Mouse (Mus musculus): ENCODE measurements around the gene Bst1.

Gene Bst1

GRCm38 (mm10) chr5:43814536-43814935, 4.1 kb upstream of the Bst1 start:
- no peak for DNase-seq (ENCODE audit: low spot score)

DNA sequence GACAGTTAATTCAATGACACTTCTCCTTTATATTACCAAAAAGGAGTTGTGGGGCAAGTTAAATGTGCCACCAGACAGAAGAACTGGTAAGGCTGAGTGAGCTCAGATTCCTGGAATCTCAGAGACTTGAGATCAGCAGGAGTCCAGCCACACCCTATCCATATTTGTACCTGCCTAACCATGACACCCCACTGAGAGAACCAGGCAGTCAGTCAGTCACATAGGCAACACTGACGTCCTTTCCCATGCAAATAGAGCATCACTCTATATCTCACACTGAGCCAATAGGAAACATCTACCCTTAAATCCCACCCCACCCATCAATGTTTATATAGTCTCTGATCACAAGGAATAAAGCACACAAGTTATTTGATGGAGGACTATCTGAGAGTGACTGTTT, 2.9 kb upstream of the Bst1 start:
- no peak for DNase-seq (ENCODE audit: low spot score)

DNA sequence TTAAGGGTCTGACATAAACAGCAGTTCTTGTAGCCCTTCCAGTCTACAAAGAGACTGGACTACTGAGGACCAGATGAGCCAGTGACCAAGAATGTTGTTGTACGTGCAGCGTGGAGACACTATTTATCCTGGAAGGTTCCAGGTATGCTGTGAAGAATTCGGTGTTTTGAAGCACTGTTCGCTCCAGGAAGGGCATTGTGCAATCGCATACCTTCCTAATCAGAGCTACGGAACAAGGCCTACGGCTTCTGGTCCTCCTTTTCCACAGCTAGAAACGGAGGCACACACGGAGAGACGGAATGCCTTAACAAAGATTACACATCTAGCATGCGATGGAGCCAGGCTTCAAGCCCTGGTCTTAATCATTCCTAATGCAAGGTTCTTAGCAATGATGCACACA, 2.1 kb downstream of the Bst1 start:
- DNase-seq (ENCODE audit: low spot score) = no peak

DNA sequence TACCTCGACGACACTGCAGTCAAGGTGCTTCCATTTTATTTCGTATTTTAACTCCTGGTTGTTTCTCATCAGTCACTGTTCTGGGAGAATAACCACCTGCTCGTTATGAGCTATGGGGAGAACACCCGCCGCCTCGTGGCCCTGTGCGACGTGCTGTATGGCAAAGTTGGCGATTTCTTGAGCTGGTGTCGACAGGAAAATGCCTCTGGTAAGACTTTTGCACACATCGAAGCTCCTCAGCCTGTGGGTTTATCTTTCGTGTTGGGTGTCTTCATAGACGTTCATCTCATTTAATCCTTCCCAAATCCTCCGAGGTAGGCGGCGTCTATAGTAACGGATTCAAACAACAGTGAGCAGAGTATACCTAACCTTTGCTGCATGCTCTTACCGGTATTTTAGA, 2.9 kb downstream of the Bst1 start, which contains the start of gene Fbxl5:
Gene Fbxl5, minus strand, starts transcription at position 101 of the 400 bp plus-strand sequence.
- DNase-seq (ENCODE audit: low spot score) = no peak

DNA sequence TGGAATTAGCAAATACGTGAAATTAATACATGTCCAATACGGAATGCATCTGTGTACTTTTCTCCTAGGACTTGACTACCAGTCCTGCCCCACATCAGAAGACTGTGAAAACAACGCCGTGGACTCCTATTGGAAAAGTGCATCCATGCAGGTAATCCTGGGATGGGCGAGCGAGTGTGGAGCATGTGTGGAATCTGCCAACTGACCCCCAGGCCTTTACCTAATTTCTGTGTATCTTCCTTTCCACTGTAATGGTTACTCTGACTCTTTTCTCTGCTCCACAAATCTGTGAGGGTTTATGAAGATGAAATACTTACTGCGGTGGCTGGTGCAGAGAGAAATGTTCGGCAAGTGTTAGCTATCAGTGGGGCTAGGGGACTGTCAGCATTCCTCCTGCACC, 3.5 kb downstream of the Bst1 start:
- DNase-seq (ENCODE audit: low spot score) = no peak

DNA sequence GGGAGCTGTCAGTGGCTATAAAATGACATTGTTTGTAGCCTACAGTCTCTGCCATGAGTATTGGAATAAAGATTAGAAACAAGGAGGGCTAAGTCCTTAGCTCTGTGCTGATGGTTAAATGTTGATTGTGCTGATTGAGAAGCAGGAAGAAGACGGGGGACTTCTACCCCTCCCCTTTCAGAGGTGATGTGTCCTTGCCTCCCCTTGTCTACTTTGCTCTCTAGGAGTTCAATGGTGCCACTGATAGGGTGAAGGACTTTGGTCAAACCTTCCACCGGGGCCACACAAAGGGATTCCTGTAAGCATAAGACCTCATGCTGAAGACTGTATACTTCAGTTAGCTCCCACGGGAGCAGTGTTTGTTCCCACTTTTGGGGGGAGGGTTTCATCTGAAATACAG, 4.1 kb downstream of the Bst1 start:
- no peak for DNase-seq (ENCODE audit: low spot score)

DNA sequence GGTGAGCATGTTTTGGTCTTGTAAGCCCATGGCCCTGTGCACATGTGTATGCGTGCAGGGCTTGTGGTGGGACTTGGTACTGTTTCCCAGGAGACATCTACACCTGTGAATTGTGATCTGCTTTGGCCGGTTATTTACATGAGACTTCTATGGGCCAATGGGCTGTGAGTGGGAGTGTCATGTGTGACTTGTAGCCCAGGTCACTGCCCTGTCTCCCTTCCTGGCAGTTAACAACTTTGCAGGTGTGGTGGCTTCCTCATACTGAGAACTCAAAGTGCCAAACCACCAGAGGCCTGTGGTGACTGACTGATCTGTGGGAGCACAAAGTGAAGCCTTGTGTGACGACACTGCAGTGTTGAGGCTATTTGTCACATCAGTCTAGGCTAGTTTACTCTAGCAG, 5.9 kb downstream of the Bst1 start:
- no peak for DNase-seq (ENCODE audit: low spot score)

DNA sequence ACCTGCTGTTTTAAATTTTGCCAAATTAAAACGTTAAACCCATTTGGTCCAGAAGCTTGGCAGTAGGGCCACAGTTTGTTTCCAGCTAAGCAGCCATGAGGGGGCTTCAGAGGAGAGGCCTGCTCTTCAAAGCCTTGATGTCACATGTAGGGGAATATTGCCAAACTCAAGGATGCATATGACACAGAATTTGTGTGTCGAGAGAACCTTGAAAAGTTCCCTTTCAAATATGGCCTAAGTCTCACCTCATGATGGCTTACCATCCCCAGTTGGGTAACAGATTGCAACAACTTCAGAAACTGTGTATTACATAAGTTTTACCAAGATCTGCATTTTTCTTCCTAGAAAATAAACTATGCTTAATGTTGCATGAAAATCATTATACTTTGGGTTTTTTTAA, 8.2 kb downstream of the Bst1 start:
- no peak for DNase-seq (ENCODE audit: low spot score)

DNA sequence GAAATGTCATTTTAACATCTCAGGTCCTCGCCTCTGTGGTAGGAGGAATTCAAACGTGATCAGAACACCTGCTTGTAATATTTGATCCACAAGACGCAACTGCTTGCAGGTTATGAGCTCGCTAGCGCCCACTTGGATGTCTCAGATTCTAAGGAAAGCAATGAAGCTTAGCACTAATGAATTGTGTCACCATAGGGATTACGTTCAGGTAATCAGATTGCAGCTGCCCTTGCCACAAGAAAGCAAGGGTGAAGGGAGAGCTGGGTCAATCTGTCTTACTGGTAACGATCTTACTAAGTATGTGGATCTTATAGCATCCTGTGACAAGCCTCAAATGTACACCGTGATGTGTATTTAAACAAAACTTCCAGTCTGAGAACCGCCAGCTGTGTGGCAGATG, 8.7 kb downstream of the Bst1 start:
- DNase-seq (ENCODE audit: low spot score) = no peak

DNA sequence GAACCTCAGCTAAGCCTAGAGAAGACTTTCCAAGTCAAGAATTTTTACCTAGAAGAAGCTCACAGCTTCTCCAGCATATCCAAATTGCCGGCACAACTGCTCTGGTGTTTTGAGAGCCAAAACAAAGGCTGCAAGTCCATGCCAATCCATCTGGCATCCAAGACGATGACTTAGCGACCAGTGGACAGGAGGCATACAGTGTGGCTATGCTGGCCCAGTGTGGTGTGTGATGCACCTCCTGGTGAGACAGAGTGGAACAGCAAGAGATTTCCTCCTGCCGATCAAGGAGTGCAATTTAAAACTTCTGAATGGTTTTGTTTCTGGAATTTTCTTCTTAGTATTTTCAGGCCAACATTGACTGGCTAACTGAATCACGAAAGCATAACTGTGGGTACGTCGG, 17.9 kb downstream of the Bst1 start:
- no peak for DNase-seq (ENCODE audit: low spot score)

GRCm38 (mm10) chr5:43837372-43837771, 18.7 kb downstream of the Bst1 start:
- no peak for DNase-seq (ENCODE audit: low spot score)

GRCm38 (mm10) chr5:43841144-43842010, 22.7 kb downstream of the Bst1 start:
- DNase-seq (ENCODE audit: low spot score) = peak; percentile 74

DNA sequence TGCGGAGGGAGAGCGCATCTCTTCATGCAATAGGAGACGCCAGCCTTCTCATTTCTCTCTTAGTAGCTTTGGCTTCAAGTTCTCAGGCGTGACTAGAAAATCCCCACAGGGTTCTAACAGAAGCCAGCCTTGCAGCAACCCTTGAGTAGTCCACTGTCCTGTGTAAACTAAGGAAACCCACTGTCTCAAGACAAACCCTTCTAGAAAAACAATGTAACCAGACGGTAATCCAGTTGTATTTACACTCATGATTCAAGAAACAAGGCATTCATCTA, 23.3 kb downstream of the Bst1 start:
- DNase-seq (ENCODE audit: low spot score) = no peak

GRCm38 (mm10) chr5:43842576-43843155, 24.0 kb downstream of the Bst1 start:
- DNase-seq (ENCODE audit: low spot score) = no peak

DNA sequence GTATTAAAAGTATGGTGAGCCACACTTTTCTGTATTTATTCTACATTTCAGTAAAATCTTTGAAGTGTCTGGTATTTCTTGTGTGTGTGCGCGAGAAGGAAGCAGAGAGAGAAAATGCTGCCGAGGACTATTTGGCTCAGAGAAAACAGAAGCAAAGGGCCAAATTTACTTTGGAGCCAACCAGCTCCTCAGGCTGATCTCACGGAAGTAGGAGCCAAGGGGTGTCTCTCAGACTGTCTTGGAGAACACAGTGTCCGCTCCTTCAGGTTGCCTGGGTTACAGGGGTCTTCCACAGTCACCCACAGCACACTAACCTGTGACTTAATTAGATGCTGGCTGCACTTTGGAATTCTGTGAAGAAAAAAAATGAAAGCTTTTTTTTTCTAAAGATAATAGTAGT, 26.4 kb downstream of the Bst1 start:
- no peak for DNase-seq (ENCODE audit: low spot score)

DNA sequence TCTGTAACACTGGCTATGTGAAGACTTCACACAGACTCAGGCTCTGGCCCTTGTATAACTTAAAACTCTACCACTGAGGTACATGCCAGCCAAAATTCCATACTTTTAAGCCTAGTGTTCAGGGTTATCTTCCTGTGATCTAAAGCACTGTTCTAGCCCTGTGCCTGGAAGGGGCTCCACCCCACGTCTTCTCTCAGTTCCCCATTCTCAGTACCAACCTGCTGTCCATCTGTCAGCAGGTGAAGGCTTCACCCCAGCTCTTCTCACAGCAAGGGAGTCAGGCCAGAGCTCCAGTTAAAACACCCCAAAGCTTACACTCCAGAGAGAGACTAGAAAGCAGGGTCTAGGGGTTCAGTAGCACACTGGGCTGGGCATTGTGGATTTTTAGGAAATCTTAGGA, 27.0 kb downstream of the Bst1 start:
- DNase-seq (ENCODE audit: low spot score) = no peak

DNA sequence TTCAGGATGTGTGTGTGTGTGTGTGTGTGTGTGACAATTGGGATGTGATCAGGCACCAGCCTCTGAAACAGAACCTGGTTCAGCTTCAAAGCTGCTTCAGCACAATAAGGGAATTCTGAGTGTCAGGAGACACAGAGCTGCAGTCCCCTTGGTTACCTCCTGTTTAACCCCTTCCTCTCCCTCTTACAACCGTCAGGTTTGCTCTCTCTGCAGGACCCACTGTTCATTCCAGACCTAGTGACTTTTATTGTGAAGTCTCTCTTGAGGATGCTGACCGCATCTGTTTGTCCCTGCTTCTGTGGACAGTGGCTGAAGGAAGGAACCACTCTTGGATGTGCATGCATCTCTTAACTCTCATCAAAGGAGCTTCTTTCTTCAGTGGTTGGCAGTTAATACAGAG, 27.5 kb downstream of the Bst1 start:
- no peak for DNase-seq (ENCODE audit: low spot score)

GRCm38 (mm10) chr5:43847555-43847954, 28.9 kb downstream of the Bst1 start:
- no peak for DNase-seq (ENCODE audit: low spot score)

DNA sequence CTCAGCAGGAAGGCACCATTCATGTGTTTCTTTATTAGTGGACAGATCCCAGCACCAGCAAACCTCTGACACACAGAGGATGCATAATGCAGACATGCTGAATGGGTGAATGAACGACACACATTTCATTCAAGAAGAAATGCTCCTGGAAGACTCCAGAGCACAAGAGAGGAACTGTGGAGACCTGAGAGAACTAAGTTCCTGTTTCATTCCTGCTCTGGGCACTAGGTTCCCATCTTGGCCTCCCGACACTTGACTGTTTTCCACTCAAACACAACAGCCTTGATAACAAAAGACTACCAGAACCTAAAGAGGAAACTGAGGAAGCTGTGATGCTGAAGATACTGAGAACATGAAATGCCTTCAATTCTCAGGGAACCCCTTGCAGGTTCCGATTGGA, 29.6 kb downstream of the Bst1 start:
- DNase-seq (ENCODE audit: low spot score) = no peak

DNA sequence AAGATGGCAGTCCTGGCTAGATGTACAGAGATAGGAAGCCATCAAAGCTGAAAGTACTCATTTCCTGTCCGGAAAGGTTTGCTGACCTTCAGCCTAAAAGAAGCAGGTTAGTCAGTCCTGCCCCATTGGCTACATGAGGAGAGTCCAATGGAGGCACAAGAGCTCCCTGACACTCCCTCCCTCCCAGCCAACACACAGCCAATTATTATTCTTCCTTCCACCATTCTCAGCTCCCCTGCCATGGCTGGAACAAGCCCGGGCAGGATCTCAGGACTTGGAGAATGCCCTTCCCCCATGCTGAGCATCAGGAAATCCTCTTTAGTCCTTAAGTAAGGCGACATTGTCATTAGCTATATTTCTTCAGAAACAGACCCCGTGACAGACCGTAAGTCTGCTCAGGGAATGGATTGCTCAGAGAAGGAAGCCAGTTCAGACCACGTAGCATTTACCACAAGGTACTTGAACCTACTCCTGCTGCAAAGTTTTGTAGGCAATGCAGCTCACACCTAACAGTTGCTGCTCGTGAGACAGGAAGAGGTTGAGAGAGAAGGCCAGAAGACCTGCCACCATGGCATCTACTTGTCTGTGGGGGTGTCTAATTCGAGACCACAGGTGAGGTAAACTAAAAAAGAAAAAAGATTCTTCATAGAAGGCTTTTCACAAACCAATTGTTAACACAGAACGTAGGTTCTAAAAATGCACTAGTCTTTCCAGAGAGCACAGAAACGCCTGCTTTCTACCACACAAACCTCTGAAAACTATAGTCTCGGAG, 34.6 kb downstream of the Bst1 start:
- DNase-seq (ENCODE audit: low spot score) = no peak

- no peak for DNase-seq (ENCODE audit: low spot score)
These were observed 35.3 kb downstream of the Bst1 start for GRCm38 (mm10) chr5:43853868-43854488.

DNA sequence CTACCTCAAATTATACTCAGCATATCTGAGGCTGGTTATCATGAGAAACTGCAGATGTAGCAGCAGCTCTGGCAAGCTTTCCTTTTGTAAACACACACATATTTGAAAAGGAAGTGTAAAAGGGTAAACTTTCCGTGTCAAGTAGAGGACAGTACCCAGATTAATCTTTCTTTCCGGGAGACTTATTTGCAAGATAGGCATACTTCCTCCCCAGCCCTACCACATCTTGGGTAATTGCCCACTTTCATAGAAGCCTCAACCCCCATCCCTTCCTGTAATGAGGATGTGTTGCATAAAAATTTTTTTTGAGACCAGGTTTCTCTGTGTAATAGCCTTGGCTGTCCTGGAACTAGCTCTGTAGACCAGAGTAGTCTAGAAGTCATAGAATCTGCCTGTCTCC, 37.1 kb downstream of the Bst1 start:
- no peak for DNase-seq (ENCODE audit: low spot score)

GRCm38 (mm10) chr5:43859663-43860062, 41.0 kb downstream of the Bst1 start:
- DNase-seq (ENCODE audit: low spot score) = no peak

Data from MN1 (cell line).